Mouse (Mus musculus) G1E (cell line): ENCODE measurements around the gene Ap3b1. TPM values are rescaled to one million over a fixed set of nuclear protein-coding genes. Genes with fewer than 3 reads are reported as not detected.

ENCODE experiments used
- ATAC-seq: 2 replicates; pipeline ENCODE4 v1.8.0; 2016; ENCODE audit warnings: mild to moderate bottlenecking; ENCODE audit not compliant: insufficient number of reproducible peaks, poor library complexity, low FRiP score, severe bottlenecking; ENCODE audit errors: extremely low read depth
- DNase-seq: peaks from one replicate; pipeline ENCODE4 v3.0.0; 2012; ENCODE audit warnings: low spot score
- H3K27me3 ChIP-seq: 2 replicates; pipeline ENCODE4 v1.6.1; 2012; ENCODE audit warnings: mild to moderate bottlenecking, low read length, inconsistent platforms; ENCODE audit not compliant: insufficient read depth
- H3K36me3 ChIP-seq: replicated peaks from 2 replicates; pipeline ENCODE3; 2012; ENCODE audit warnings: mild to moderate bottlenecking, inconsistent platforms
- H3K4me1 ChIP-seq: 2 replicates; pipeline ENCODE4 v1.6.1; 2012; ENCODE audit warnings: low read depth, low read length, inconsistent platforms, mixed read lengths; ENCODE audit not compliant: insufficient read depth
- H3K4me3 ChIP-seq: 2 replicates; pipeline ENCODE4 v1.5.1; 2012; ENCODE audit warnings: low read depth, mild to moderate bottlenecking, inconsistent platforms, low read length, moderate library complexity, mixed read lengths
- H3K9me3 ChIP-seq: replicated peaks from 2 replicates; pipeline ENCODE4 v1.6.1; 2012; ENCODE audit warnings: inconsistent platforms
- CTCF ChIP-seq: IDR thresholded peaks from 2 replicates; pipeline ENCODE4 v1.5.1; 2012; ENCODE audit warnings: low read depth, low read length, inconsistent platforms, mixed read lengths
- GATA1 ChIP-seq: IDR thresholded peaks from 2 replicates; pipeline ENCODE4 v1.6.1; 2012; ENCODE audit warnings: borderline replicate concordance, low read length, inconsistent platforms, mixed read lengths
- GATA2 ChIP-seq: IDR thresholded peaks from 2 replicates; pipeline ENCODE4 v1.6.1; 2012; ENCODE audit warnings: low read depth, low read length, inconsistent platforms, borderline replicate concordance
- POLR2AphosphoS5 ChIP-seq: IDR thresholded peaks from 2 replicates; pipeline ENCODE4 v1.6.1; 2012; ENCODE audit warnings: low read depth, low read length, inconsistent platforms; ENCODE audit not compliant: insufficient replicate concordance
- TAL1 ChIP-seq: conservative IDR thresholded peaks from 2 replicates; pipeline ENCODE4 v1.6.1; 2012; ENCODE audit warnings: low read depth, low read length, inconsistent platforms, mixed read lengths
- polyA plus RNA-seq: library from polyadenylated mRNA; stranded (reverse); fragments of >175 nt; gene quantifications from 2 replicates; pipeline ENCODE4 v1.2.3, GENCODE M21; 2012
- total RNA-seq, 2 experiments: library from RNA; stranded (forward) in 1 of 2; stranded (reverse) in 1 of 2; fragments of 200-1000 nt in 1 of 2; fragments of >200 nt in 1 of 2; fragmentation: Nextera tagmentation in 1 of 2; gene quantifications; 2 replicates each; pipeline ENCODE4 v1.2.3; 2014 to 2017

The Ap3b1 gene
- total and polyA plus RNA-seq, 3 experiments: 32.3 to 134 (median 126) TPM

DNA sequence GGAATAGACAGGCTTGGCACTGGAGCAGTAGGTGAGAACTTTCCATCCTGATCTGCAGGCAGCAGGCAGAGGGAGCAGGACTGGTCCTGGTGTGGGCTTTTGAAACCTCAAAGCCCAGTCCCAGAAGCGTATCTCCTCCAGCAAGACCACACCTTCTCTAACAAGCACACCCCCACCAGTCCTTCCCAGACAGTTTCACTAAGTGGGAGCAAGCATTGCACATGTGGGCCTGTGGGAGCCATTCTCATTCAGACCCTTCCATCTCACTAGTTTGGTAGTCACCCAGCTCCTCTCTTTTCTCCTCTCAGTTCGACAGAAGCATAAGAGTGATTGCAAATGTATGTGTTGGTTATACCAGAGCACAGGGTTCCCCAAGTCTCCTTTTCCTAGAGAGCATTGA lies 5.6 kb downstream of the Ap3b1 start:
- peaks cover 72% of the 10 kb centered on the region for H3K36me3 ChIP-seq
- H3K4me3 ChIP-seq: no peak overlapping the region
- TF ChIP-seq GATA1 (no peak), GATA2 (no peak), POLR2AphosphoS5 (no peak), TAL1 (no peak), CTCF (no peak)
- H3K27me3 ChIP-seq: no peaks in the 10 kb centered on the region
- H3K4me1 ChIP-seq: peaks cover 46% of the 10 kb centered on the region
- DNase-seq (no peak), ATAC-seq (no peak)
- H3K9me3 ChIP-seq: no peaks in the 10 kb centered on the region

DNA sequence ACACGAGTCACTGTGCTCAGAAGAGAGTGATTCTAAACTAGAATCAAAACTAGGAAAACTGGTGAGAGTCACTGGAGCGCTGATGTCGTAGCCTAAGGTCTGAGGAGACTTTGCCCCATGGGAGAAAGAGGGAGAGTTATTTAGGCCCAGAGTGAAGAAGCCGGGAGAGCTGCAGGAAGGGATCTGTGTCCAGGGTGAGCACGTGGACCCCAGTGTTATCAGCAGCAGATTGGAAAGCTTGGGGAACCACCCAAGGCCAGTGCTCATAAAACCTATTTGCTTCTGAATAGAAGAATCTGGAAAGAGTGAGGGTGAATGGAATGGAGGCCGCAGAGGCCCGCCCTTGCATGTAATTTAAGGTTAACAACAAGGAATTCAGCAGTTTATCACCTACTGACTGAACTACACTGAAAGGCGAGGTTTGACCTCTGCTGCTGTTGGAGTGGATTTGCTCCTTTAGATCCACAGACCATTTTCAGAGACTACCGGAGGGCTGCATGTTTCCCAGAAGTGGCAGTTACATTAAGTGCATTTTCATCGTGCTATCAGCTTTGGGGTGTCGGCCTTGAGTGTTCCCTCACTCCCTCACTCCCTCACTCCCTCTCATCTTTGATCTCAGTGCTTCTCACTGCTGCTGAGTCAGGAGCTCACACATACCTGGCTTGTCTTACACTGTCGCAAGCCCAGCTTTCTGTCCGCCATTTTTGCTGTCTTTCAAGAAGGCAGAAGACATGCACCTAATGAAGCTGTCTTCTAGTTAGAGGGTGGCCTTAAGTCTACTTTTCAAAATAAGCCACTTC lies 6.5 kb downstream of the Ap3b1 start:
- ATAC-seq: no peak
- TF ChIP-seq GATA1 (no peak), POLR2AphosphoS5 (no peak), CTCF (no peak), GATA2 (no peak), TAL1 (no peak)
- Histone ChIP-seq H3K27me3 (no peaks in the 10 kb centered on the region), H3K36me3 (peaks cover 79% of the 10 kb centered on the region), H3K4me3 (no peak overlapping the region), H3K9me3 (no peaks in the 10 kb centered on the region), H3K4me1 (peaks cover 40% of the 10 kb centered on the region)
- no peak for DNase-seq

DNA sequence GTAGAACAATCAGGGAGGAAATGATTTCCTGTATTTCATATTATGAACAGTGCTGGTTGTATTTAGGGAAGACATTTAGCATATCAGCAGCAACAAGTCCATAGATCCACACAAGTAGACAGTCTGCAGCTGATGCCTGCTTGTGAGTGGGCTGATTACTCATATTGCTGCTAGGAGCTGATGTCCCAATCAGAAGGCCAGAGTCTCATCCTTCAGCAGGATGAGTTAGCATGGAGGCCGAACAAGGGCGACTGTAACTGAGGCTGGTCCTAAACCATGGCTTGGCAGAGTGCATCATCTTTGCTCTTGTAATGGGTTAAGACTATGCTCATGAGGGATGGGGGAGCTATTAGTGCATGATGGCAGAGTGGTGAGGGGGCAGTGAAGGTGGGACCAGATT lies 9.1 kb downstream of the Ap3b1 start:
- ATAC-seq (no peak), DNase-seq (no peak)
- H3K27me3 ChIP-seq: no peaks in the 10 kb centered on the region
- H3K4me3 ChIP-seq: no peak overlapping the region
- H3K36me3 ChIP-seq: peaks cover 86% of the 10 kb centered on the region
- no peak for TF ChIP-seq TAL1
- TF ChIP-seq GATA1: no peak
- TF ChIP-seq CTCF: no peak
- no peak for TF ChIP-seq POLR2AphosphoS5
- TF ChIP-seq GATA2: no peak
- no peaks in the 10 kb centered on the region for H3K9me3 ChIP-seq
- peaks cover 33% of the 10 kb centered on the region for H3K4me1 ChIP-seq

DNA sequence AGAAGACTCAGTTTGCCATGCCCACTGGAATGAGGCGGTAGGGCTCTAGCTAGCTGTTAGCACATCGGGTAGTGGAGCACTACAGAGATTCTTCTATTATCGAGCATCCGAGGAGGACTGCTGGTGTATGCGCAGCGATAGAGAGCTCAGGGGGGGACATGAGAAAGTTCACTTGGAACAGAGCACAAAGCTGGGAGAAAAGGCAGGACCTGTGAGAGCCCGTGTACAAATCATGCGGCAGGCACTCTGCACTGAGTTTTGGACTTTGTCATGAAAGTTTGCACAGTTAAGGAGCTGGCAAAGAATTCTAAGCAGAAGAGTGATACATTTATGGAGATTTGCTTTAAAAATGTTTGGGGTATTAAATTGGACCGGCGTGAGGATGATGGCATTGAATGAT lies 11.8 kb downstream of the Ap3b1 start:
- no peak for TF ChIP-seq GATA1
- TF ChIP-seq CTCF: no peak
- TF ChIP-seq POLR2AphosphoS5: no peak
- TF ChIP-seq GATA2: no peak
- TF ChIP-seq TAL1: no peak
- Histone ChIP-seq H3K36me3 (peaks cover 85% of the 10 kb centered on the region), H3K4me1 (peaks cover 15% of the 10 kb centered on the region), H3K27me3 (no peaks in the 10 kb centered on the region), H3K4me3 (no peak overlapping the region), H3K9me3 (no peaks in the 10 kb centered on the region)
- DNase-seq (no peak), ATAC-seq (no peak)

DNA sequence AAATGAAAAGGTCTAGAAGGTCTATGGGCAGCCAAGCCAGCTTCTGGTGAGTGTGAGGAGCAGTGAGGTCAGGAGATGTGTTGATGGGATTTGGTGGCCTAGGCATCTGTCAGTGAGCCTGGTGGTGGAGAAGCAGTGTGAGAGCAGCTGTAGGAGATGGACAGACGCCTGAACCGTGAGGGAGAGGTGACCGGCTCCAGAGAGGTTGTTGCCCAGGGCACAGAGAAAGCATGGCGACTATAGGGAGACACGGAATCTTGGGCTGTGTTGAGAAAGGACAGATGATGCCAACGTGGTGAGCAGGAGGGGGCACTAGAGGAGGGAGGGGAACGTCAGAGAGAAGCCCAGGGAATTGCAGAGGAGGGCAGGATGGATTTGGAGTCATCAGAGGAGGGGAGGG lies 13.3 kb downstream of the Ap3b1 start:
- H3K9me3 ChIP-seq: no peaks in the 10 kb centered on the region
- TF ChIP-seq GATA1 (no peak), TAL1 (no peak), POLR2AphosphoS5 (no peak), GATA2 (no peak), CTCF (no peak)
- H3K4me3 ChIP-seq: no peak overlapping the region
- no peak for DNase-seq
- no peak for ATAC-seq
- peaks cover 6% of the 10 kb centered on the region; the same call in 1 of the 2 replicates for H3K4me1 ChIP-seq
- H3K27me3 ChIP-seq: no peaks in the 10 kb centered on the region
- H3K36me3 ChIP-seq: peaks cover 86% of the 10 kb centered on the region

DNA sequence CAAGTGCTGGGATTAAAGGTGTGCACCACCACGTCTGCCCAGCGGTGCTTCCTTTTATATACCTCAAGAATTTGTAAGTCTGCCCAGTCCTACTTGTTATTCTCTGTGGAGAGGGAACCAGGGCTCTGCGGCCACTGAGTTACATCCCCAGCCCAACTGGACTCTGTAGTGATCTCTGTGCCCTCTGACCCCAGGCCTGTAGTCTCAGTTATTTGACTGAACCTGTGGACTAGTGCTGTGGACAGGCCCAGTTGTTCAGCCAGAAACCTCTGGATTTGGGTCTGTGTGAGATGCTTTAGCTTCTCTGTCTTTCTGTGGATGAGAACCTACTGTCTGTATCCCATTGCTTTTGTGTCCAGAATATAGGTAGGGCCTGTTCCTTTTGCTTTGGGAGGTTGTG lies 15.4 kb downstream of the Ap3b1 start:
- TF ChIP-seq CTCF: no peak
- TF ChIP-seq TAL1: no peak
- TF ChIP-seq GATA2: no peak
- TF ChIP-seq POLR2AphosphoS5: no peak
- TF ChIP-seq GATA1: no peak
- Histone ChIP-seq H3K36me3 (peaks cover 84% of the 10 kb centered on the region), H3K9me3 (no peaks in the 10 kb centered on the region), H3K4me1 (peaks cover 11% of the 10 kb centered on the region; the same call in 1 of the 2 replicates), H3K27me3 (no peaks in the 10 kb centered on the region), H3K4me3 (no peak overlapping the region)
- DNase-seq: no peak
- no peak for ATAC-seq
